Mouse (Mus musculus) spleen, postnatal 36 days (tissue): ENCODE results near the gene Gm867.

Source experiments
- DNase-seq, 2 experiments: peaks; one replicate each; pipeline ENCODE4 v3.0.0; 2022; ENCODE audit warnings: low spot score in 2 of 2, mixed read lengths in 1 of 2

The Gm867 gene

DNA sequence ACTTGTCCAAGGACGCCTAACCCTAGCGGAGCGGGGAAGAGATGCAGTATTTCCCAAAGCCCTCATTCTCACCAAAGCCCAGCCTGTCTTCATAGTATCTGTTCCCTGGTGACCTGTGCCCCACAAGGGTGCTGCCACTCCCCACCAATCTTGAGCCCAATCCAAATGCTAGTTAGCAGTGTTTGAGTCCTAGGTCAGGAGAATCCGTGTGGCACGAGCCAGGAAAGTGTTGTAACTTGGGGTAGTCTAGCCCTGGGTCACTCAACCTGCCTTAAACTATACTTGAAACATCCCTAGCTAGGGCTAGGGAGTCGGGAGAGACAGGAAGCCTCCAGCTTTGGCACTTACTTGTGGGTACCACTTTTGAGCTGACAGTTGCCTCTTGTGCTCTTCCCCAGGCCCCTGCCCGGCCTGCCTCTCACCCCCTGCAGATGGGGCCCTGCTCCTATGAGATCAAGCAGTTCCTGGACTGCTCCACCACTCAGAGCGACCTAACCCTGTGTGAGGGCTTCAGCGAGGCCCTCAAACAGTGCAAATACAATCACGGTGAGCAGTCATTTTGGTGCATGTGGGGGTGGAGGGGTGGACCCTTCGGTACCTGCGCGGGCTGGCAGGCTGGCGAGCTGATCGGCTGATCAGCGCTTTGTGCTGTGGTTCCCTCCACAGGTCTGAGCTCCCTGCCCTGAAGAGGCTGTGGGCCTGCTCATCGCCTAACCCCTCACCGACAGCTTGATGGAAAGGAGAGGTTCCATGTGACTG, 3.4 kb downstream of the Gm867 start:
- peak; percentile 35 to 36 for DNase-seq

DNA sequence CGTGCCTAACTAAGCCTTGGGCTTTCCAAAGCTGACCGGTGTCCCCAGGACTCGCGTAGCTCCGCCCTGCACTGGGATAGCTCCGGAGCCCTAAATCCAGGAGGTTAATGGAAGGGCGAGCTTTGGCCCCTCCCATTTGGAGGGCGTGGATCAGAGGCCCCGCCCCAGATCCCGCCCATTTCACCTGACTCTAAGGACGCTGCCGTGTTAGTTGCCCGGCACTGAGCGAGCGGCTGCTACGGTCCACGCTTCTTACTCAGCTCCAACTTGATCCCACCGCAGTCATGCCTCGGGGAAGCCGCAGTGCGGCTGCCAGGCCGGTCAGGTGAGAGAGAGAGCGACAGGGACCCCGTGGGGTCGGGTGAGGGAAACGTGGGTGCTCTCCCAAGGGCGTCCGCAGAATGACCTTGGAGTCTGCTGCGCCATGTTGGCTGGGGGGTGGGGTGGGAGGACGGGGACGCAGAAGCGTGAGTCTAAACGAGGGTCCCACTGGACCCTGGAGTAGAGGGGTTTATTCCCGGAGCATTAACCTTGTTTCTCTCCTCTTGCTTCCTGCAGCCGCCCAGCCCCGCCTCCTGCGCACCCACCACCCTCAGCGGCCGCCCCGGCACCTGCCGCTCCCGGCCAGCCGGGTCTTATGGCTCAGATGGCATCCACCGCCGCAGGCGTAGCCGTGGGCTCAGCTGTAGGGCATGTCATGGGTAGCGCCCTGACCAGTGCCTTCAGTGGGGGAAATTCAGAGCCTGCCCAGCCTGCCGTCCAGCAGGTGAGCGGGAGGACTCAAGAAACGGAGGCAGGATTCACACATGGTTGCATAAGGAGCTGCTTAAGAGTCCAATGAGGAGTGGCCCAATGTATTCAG, 4.6 kb downstream of the Gm867 start, which contains the start of gene Mmp11:
Gene Mmp11, minus strand, starts transcription at position 817 of the 862 bp plus-strand sequence.
- DNase-seq, result peak; percentile 58 to 66

DNA sequence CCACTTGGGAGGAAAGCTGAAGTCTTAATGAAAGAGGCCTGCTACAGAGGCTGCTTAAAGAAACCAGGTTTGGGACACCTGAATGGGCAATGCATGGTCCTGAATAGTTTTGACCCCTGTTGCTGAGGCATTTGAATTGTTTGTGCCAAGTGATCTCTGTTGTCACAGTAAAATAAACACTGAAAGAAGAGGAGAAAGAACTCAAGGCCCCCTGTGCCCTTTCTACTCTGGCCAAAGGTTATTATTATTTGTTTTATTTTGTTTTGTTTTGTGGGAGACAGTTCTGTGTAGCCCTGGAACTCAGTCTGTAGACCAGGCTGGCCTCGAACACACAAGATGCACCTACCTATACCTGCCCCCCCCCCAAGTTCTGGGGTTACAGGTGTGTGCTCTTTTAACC, 5.5 kb downstream of the Gm867 start:
- no peak for DNase-seq

DNA sequence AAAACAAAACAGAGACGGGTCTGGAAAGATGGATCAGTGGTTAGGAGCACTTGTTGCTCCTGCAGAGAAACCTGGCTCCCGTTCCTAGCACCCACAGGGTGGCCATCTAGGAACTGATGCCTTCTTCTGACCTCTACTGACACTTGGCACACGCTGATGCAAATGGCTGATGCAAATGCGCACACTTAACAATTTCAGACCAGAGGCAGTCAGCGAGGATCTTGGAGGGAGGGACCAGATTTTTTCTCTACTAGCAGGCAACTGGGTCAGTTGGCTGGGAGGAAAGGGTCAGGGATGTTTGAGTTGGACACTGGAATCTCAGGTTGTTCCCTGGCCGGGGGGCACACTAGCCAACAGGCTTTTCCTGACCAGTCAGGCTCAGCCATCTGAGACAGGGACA, 7.6 kb downstream of the Gm867 start, which contains the start of gene Chchd10:
Gene Chchd10, plus strand, starts transcription at position 240 of the 400 bp plus-strand sequence.
- DNase-seq, result no peak

DNA sequence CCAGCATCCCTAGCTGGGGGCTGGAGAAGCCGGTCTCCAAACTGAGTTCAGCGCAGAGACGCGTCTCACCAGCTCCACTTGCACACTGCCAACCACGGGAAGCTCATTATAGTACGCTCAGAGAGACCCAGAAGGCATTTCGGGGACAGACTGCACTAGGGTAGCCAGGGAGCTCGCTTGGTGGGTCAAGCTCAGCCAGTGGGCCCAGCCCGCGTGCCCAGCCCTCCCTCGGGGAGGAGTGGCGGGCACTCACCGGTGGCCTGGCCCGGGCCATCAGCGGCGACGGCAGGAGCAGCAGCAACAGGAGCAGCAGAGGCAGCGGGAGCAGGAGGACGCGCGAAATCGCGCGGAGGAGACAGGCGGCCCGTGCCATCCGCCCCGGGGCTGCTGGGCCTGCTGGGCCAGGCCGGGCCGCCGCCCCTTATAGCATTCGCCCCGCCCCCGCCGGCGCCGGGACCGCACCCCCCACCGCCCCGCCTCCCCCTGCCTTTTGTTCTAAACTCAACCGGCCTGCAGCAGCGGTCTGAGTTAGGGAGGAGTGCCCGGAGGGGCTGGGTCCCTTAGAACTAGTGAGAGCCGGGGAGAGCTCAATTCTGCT, 8.3 kb downstream of the Gm867 start:
- peak; percentile 31 to 58 for DNase-seq

DNA sequence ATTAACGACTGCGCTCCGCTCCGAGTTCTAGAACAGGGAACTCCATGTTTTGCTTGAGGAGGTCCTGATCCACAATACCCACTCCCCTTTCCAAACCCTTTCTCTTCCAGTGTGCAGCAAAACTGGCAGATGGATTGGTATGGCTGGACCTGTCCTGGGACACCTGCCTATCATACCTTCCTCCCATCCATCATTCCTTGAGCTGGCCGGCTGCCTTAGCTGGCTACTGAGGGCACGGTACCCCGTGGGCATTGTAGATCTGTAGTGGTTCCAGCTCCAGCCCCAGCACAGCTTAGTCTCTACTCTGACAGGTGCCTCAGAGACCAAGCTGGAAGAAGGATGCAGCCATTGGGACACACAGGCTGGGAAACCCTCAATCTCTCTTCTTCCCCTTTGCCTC, 9.2 kb downstream of the Gm867 start:
- DNase-seq, result no peak

DNA sequence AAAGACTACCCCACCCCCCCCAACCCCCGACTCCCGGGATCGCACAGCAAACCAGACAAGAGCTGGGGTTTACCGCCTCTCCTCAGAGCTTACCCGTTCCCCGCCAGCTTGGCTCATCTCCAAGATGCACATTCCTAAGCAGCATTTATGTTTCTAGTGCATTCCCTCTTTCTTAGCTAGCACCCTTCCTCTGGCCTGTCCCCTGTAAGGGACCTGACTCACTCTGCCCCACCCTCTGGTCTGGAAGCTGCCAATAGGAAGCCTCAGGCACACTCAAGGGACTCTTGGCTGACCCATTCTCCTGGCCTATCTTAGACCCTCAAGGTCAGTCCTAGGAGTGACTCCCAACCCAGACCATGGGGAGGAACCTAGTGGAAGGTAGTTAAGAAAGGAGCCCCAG, 10.2 kb downstream of the Gm867 start:
- no peak for DNase-seq

DNA sequence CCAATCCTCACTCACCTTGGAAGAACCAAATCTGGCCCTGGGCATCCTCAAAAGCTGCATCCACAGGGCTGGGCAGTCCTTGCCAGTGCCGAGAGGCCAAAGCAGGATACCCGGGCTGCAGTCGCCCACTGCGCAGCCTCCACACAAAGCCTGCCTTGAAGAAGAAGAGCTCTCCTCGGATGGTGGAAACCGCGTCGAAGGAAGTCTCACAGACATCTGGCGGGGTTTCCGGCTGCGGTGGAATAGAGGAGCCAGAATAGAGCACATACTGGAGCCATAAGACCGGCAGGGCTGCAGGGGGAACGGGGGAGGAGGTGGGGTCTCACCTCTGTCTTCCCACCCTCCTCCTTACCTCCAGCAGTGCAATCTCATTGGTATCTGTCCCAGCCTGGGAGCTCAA, 14.1 kb downstream of the Gm867 start:
- DNase-seq, result no peak

DNA sequence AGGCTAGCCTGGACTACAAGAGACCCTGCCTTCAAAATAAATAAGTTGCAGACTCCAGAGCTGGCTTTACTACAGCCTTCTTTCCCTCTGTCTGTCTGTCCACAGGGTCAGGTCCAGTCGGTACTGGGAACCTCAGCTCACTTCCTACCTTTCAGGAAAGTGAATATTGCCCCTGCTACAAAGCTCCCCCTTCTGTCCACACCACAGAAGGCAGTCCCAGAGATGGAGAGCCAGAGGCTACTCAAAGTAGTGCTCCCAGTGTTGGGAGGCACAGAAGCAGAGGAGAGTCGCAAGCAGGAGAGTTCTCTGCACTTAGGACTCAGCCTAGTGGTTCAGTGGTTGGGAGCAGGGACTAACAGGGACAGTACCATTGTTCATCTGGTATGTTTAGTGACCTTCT, 16.1 kb downstream of the Gm867 start:
- DNase-seq, result no peak

DNA sequence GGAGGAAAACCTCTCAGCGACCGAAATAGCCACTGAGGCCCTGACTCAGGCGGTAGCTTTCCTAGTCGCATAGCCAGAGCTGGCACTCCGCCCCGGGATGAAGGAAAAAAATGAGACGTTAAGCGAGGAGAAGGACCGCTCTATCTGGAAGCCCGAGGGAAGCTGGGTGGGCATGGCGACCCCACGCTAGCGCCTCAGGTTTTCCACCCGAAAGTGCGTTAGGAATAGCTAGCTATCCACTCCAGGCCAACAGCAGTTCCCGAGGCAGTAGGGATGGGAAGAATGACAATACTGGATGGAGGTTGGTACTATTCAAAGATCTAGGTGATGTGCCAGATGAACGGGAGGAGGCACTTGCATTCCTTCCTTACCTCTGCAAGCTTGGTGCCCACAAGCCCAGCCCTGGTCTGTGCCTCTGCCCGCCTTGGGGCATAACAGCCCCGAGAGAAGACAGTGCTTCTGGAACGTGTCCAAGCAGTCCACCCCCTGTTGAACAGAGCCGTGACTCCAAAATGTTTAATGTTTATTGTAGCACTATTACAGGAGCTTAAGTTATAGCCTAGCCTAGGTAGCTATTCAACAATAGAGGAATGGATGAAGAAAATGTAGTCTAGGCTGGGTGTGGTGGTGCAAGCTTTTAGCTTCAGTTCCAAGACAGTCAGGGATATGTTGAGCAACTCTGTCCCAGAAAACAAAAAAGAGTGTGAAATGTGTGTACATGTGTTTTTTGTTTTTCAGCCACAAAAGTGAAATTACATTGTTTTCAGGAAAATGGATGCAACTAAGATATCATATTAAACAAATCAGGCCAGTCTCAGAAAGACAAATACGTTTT, 18.5 kb downstream of the Gm867 start:
- no peak for DNase-seq

DNA sequence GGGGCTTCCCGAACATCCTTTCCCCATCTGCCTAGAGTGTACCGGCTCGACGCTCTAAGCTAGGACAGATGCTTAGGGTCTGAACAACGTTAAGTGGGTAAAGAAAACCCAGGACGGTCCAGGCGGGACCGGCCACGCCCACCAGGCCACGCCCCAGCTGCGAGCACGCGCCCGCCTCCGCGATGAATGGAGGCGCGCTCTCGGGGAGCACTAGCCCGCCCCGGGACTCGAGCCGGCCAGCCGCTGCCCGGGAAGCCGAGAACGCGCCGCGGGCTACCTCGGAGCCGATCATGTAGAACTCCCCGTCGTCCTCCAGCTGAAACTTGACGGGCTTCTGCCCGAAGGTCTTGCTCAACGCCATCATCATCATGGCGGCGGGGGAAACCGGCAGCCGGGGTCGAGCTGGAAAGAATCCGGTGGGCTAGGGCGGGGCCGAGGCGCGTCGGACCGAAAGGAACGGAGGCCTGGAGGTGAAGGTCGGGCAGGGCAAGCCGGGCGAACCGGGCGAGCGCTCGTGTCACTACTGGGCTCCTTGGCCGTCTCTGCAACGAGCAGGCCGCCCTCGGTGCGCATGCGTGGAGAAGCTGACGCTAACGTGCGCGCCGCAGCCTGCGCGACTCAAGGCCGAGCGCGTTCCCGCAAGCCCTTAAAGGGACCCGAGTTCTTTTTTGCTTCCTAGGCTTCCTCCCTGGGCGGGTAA, 19.3 kb downstream of the Gm867 start, which contains the start of gene Smarcb1:
Gene Smarcb1, minus strand, starts transcription at position 592 of the 700 bp plus-strand sequence.
- DNase-seq, result peak; percentile 93 to 94

DNA sequence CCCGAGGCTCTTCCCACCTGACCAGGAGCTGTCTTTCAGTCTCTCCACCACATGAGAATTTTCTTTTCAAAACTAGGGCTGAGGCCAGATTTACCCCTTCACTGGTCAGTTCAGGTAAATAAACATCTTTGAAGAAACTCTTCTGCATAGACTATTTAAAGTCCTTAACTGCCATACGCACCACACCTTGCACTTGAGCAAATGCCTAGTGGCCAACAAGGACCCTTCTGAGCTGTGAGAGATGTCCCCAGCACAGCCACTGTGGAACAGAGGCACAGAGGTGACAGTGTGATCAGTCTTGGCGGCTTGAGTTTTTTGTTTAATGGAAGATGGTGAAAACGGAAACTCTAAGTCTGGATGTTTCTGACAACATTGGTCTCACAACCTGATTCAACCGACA, 21.4 kb downstream of the Gm867 start:
- no peak for DNase-seq

DNA sequence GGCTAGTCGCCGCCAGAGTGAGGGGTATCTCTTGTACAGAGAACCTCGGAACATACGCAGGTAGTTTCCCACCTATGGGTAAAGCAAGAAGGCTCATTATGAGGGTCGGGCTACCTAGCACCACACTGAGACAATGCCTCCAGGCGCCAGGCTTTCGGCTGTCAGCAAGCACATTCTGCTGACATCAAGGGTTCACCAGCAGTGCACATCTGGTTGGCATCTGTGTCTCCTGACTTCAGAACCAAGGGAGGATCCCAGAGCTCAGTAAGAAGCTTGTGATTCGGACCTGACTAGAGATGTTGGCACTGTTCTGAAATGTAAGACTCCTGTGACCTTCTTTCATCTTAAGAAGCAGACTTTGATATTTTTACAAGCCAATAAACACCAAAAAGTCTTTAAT, 23.6 kb downstream of the Gm867 start:
- no peak for DNase-seq

DNA sequence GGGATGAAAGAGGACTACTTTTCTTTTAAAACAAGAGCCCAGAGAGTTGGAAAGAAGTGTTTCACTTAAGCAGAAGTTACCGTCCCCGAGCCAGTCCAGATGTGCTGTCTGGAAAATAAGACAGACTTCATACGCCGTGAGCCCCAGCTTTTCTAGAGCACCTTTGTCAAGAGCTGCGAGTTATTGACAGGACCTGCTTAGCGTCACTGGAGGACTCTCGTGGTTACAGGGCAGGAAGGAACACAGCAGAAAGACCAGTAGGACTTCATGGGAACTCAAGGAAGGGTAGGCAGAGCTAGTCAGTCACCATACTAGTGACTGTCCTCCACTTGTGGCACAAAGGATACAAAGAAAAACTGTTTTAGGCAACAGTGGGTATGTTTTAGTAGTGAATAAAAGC, 24.9 kb downstream of the Gm867 start:
- DNase-seq, result no peak

DNA sequence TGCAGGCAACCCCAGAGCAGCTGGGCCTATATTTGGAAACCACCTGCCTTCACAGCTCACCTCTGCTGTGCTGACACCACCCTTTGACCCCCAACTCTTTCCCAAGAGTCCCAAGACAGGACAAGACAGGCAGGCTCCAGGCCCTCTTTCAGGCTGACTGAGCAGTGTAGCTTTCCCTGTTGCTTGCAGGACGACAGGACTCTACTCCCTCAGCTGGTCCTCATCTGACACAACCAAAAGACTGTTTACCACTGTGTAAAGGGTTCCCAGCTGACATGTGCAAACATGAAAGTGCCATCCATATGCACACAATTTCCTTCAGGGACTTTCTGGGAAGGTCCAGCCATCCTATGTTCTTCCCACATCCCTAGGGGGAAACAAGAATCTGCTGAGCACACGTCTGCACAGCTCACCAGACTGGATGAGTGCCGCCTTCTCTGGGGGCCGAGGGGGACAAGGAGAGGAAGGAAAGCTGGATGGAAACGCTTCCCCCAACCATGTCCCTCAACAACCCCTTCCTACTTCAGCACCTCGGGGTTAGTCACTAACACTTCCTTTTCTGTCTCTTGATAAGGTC, 27.4 kb downstream of the Gm867 start:
- no peak for DNase-seq

DNA sequence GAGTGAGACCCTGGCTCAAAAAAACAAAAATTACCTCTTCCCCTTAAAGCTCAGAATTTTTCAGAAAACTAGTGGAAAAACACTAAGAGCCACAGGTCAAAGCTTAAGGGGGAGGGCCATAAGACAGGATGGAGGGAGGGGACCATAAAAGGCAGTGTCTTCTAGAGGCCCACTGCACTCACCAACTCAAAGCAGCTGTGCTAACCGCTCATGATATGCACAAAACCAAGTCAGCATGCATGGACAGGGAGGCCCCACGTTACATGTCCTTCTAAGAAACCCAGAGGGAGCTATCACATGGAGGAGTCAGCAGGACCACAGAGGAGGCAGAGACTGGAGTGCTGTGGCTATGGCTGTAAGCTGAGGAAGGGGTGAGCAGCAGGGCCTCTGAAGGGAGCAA, 29.8 kb downstream of the Gm867 start:
- no peak for DNase-seq

DNA sequence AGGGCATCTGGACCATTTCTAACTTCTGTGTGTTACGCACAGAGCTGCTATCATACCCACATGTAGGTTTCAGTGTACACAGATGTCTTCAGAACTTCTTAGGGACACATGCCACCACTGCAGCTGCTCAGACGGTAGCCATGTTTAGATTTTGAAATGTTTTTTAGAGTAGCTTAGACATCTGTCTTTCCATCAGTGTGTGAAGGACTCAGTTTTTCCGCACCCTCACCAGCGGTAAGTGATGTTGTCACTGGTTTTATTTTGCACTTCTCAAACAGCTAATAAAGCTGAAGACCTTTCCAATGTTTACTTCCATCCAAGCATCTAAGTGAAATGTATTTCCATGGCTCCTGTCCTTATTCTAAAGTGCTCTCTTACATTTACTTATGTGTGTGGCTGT, 33.6 kb downstream of the Gm867 start:
- no peak for DNase-seq

DNA sequence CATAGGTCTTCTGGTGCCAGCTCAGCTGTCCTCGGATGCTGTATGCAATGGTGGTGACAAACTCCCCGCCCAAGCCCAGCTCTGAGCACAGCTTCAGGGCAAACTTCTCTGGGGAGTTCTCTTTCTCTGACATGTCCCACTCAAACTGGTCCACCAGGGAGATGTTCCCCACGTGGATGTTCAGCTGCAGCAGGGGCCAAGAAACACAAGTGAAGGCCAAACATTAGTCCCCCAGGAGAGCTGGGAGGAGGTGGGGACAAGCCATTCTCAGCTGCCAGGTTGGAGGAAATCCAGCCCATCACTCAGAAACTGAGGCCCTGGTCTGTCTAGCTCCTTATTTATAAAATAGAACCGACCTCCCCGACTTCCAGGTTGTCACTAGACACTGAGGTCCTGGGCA, 36.1 kb downstream of the Gm867 start:
- DNase-seq, result no peak

DNA sequence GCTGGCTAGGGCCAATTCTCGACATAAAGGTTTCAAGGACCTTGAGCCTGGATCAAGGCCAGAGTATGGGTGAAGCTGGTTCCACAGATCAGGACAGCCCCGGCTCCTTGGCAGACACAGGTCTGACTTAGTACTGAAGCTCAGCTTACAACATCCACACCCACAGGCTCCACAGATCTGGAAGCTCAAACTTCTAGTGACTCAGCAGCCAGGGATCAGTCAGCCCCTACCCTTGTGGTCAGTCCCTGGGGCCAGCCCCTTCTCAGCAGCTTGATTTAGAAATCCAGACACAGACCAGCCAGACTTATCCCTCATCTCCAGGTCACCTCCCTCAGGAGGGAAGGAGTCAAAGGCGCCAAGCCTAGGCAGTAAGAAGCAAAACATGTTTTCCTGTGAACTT, 41.6 kb downstream of the Gm867 start:
- no peak for DNase-seq

DNA sequence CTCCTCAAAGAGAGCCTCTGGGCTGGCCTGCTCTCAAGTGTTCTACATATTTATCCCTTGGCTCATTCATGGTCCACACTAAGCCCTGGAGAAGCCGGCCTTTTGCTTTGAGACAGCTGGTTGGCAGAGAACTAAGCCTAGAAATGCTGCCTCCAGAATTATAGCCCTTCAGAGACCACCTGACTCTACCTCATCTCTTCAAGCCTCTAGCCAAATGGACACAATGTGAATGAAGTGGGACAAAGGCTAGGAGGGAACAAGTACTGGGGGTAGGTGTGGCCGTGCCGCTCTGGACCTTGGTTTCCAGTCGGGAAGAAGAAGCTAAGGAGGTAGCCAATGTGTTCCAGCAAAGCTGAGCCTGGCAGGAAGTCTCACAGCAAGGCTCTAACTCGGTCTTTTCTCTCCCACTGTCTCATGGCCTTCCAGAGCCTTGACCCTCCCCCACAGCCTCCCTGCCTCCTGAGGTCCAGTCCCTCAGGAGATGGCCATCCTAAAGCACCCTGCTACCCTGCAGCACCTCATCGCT, 42.4 kb downstream of the Gm867 start:
- no peak for DNase-seq
